Mouse (Mus musculus) layer of hippocampus, adult 11-12 months (tissue): ENCODE data around the gene Cryzl1.

Source experiments
- DNase-seq: peaks from one replicate; pipeline ENCODE4 v3.0.0; 2022; ENCODE audit warnings: low spot score

Cryzl1 gene

DNA sequence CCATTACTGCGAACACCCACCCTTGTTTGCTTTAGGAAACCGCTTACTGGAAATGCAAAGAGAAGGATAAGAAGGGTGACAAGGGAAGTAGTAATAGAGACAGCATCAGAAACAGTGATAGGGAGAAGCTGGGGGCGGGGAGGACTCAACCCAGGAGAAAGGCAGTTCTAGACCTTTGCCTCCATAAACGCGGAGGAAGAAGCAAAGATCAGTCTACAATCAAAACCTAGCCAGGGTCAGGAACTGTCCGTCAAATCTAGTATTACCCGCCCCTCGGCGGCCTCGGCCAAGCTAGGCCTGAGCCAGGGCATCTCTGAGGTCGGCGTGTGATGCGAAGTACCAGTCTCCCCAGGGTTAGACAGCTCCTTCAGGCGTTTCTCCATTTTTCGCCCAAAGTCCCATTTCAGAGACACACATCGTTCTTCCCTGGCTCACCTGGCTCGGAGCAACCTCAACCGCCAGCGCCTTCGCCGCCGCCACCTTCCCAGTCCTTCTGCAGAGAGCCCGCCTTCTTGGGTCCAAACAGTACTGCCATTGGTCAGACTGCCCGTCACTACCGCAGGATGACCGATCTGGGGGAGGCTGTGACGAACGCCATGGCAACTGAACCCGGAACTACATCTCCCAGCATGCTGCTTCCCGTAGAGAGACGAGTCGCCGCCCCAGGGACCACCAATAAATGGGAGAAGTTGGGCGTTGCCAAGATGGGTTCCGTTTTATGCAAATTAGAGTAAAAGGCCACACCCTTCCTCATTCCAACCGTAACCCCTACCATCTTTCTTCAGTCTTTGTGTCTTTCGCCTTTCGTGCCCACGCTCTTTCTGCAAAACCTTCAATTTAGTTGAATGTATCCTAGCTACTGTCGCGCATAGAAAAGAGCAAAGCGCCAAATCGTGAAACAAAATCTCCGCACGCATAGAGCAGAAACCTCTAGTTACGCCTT, at the start of gene Cryzl1:
Gene Cryzl1 (minus strand): TSS at position 853 of the 943 bp plus-strand sequence.
- peak; percentile 99 for DNase-seq

DNA sequence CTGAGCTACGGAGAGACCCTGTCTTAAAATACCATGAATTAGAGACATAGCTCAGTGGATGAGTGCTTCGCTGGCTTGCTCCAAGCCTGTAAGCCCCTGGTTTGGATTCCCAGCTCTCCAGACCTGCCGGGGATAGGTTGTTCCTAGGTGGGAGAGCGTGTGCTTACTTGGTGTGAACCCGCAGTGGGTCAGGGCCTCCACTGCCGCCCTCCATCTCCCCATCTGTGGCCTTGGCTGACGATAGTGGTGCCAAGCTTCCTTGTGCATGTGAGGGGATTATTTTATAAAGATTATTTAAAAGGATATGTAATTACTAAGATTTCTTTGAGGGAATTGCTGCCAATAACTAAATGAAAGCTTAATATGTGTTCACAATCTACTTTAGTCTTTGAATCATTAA, 43.8 kb upstream of the Cryzl1 start:
- DNase-seq: no peak

DNA sequence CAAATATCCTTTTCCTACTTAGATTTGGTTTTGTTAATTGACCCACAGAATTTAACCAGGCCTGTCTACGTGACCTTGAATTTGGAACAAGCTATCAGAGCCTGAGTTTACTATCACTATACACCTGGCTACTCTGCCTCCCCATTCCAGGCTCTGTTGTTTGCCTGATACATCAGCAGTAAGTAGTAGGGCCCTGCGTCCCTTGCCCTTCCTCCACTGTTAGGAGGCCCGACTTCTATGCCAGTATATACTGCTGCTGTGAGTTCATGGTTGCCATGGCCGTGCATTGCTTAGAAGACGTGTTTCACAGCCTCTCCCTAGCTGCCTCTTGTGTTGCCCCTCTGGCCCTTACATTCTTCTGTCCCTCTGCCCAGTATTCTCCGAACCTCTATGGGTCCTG, 42.6 kb upstream of the Cryzl1 start:
- no peak for DNase-seq

DNA sequence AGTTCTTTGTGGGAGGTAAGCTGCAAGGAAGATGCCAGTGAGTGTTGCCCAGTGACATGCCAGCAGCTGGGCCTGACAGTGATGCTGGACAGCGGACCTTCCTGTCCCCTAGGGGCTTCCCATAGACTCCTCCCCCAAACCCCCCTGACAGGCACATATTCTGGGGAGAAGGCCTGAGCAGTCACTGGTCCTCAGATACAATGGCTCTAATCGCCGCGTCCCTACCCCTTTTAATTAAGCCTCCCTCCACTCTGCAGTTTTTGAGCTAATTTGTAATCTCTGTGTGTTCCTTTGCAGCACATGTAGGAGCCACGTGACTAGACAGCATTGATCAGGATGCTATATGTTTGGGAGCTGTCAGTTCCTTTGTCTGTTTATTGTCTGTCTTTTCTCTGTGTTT, 41.9 kb upstream of the Cryzl1 start:
- no peak for DNase-seq

DNA sequence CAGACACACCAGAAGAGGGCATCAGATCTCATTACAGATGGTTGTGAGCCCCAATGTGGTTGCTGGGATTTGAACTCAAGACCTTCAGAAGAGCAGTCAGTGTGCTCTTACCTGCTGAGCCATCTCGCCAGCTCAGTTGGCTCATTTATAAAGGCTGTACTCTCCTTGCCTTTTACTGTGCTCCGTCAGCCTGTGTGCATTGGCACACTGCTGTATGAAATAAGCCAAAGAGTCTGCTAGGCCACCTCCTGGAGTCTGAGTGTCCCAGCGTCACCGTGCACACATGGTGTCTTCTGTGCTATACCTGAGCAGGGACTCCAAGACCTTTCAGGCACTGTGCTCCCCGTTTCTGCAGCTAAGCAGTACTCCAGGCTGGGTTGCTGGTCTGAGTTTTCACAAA, 41.1 kb upstream of the Cryzl1 start:
- no peak for DNase-seq

DNA sequence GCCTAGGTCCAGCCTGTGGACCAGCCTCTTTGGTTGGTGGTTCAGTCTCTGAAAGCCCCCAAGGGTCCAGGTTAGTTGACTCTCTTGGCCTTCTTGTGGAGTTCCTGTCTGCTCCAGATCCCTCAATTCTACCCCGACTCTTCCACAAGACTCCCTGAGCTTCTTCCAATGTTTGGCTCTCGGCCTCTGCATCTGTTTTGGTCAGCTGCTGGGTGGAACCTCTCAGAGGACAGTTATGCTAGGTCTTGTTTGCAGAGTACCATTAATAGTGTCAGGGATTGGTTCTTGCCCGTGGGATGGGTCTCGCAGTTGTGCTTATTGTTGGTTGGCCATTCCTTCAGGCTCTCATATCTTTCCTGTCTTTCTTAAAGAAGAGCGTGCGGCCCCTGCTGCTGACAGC, 39.8 kb upstream of the Cryzl1 start:
- no peak for DNase-seq

DNA sequence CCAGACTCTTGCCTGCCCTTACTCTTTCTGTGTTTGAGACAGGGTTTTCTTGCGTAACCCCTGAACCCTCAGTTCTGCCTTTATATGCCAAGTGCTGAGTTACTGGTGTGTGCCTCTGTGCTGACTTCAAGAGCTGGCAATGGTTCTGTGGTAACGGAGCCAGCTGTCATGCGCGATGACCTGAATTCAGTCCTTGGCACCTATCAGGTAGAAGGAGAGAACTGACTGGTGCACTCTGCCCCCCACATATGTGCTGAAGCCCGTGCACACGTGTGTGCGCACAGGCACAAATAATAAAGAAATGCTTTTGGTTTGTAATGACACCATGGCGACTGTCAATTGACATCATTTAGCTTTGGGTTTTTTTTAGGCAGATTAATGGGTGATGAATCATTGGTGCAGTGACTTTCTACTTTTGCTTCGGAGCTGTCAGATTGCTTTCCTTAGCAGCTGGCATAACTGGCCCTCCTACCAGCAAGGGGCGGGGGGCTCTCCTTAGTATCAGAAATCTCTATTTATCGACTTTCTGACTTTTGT, 38.5 kb upstream of the Cryzl1 start:
- no peak for DNase-seq

DNA sequence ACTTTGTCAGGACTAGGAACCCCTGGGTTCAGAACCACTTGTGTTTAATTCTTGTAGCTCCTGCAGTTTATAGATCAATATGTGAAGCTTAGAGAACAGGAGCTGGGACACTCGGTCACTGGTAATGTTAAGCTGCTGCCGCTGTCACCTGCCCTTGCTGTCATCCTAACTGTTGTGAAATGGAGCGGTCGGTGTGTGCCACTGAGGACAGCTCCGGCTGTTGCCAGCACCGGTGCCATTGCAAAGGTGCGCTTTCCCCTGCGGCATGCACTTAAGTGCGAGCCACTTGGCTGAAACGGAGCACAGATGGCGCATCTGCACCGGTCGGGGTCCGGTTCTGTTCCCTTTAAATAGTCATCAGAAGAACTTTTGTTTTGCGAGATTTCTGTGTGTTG, 37.0 kb upstream of the Cryzl1 start:
- DNase-seq: no peak

DNA sequence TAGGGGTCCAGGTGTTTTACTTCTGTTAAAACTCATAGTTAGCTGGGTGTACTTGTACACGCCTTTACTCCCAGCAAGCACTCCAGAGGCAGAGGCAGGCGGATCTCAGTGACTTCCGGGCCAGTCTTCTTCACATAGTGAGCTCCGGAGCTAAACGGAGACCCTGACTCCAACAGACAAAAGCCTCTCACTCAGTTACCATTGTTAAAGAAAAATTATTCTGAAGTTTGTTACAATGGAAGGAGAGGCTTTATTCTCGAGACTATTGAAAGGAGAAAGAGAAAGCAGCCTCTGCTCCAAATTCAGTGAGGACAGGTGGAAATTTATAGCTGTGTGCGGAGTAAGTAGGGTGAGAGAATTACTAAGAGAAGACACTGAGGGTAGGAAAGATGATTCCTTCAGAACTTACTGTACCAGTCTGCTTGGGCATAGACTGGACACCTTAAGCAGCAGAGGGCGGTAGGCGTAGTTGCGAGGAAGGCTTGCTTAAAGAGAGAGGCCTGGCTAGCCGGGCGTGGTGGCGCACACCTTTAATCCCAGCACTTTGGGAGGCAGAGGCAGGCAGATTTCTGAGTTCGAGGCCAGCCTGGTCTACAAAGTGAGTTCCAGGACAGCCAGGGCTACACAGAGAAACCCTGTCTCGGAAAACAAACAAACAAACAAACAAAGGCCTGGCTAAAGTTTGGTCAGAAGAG, 36.5 kb upstream of the Cryzl1 start:
- DNase-seq: no peak

DNA sequence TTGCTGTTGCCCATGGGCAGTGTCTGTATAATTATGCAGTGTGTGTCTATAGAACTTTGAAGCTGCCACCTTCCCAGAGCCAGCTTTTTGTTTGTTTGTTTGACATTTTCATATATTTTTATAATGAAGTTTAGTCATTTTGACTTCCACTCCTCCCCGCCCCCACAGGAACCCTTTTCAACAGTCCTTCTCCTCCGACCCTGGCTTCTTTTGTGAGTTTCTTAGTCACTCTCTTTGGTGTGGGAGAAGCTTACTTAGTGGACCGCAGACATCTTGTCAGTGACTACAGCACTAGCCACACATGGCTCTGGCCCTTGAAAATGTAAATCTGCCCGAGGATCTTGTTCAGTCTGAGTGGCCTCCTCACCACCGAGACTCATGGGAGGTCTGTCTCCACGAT, 35.6 kb upstream of the Cryzl1 start:
- no peak for DNase-seq

DNA sequence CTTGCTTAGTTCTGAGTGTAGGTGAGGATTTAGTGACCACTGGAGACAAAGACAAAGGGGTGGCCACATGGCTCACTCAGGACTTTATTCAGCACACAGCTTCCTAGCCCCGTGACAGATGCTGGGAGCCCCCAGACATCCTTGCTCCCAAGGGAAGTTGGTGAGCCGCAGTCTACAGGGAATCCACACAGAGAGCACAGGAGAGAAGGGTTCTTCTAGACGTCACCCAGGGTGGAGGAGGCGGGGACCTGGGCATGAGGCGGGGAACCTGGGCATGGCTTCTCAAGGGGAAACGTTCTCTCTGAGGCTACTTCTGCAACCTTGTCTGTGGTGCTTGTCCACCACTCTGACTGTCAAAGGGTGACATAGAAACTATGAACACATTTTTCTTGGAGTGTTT, 35.2 kb upstream of the Cryzl1 start:
- DNase-seq: no peak

DNA sequence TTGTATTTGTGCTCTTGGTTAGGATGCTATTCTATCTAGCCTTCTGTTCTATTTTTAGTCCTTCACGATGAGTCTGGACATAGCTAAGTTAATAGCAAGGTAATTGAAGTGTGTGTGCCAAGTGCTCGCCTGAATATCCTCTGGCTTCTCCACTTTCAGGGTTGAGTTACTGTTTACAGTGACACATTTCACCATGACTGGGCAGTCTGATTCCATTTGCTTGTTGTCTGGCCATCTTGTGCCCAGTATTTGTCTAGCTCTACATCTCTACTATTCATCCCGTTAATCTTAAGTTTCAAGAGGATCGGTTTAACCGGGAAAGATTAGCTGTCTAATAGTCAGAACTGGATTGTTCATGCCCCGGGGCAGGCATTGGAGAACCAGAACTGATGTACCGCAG, 33.7 kb upstream of the Cryzl1 start:
- DNase-seq: no peak

DNA sequence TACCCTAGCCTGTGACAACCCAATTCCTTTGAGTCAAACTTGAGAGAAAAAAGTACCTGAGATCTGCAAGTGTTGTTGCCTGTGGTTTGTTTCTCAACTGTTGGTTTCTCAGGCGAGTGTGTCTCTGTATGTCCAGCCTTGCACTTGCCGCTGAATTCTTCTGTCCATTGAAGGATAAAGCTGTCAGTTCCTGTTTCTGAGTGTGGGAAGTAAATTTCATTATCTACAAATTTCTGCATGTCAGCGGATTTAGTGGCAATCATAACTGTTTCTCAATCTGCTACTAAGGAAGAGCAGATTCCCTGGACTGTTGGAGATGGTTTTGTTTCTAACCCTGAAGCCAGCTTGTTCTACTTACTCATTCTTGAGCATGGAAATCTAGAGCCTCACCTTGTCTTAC, 33.0 kb upstream of the Cryzl1 start:
- no peak for DNase-seq

DNA sequence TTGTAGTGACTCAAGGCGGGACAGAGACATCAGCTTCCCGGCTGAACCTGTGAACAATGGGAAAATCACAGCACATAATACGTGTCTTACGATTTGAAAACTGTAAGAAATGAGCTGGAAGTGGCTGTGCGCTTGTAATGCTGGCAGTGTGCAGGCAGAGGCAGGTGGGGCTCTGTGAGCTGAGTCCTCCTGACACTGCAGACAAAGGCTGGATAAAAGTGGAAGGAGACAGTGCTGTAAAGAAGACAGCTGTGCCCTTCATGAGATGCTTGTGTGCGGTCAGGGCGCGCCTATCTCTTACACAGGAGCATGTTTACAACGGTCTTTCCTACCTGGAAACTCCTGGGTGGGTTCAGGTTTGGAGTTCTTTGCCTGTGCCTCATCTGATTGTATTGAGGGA, 32.4 kb upstream of the Cryzl1 start:
- DNase-seq: no peak

DNA sequence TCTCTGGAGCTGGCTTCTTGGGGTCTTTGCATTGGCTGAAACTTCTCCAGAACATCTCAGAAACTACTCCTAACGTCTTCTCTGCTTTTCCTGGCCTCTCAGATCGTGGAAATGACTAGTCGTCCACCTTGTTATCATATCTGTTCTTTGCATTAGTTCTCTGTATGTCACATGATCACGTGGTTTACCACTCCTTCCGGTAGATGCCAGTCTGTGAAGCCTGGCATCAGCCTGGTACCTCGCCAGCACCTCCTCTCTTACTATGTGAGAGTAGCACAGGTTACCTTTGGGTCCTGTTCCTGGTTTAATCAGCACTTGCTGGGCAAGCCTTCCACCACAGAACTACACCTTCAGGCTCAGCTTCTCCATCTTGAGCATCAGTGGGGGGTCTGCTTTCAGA, 26.2 kb upstream of the Cryzl1 start:
- DNase-seq: no peak

DNA sequence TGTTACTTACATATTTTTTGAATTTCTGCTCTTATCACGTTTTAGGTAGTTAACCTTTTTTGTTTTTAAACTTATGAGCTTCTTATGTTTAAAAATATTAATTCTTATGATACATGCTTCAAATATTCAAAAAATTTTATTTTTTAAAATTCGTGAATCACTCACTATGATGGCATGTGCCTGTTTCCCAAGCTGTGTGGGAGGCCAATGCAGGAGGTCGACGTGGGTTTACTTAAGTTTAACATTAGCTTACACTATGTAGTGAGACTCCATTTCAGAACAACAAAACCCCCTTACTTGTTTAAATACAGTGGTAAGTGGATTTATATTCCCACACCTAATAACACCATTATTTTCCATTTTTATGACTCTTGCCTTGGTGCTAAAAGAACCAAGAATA, 24.8 kb upstream of the Cryzl1 start:
- DNase-seq: no peak

DNA sequence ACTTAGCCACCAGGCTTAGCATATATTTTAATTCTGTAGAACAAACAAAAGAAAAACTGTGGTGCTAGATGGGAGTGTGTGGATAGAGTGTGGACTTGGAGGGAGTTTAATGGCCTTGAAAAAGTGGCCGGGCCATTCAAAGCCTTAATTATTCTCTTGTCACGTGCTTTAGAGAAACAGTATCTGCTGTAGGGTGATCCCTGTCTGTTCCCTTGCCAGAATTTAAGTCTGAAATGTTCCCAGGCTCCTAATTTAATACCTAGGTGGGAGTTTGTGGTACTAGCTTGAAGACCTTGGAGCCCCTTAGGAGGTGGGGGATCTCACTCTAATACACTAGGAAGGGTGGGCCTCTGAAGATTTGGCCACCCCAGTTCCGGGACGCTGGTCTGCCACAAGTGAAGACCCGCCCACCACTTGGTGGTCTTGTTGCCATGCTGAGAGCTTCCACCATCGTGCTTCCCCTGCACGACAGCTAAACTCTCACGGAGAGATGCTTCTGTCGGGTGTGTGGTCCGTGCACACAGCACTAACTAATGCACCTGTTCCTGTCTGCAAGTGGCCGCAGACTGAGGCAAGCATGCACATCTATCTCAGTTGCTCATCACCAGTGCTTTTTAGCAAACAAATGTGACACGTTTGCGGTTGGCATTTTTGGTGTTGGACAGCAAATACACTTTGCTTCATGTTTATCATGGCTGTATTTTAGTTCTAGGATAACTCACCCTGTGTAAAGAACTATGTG, 23.0 kb upstream of the Cryzl1 start:
- no peak for DNase-seq

DNA sequence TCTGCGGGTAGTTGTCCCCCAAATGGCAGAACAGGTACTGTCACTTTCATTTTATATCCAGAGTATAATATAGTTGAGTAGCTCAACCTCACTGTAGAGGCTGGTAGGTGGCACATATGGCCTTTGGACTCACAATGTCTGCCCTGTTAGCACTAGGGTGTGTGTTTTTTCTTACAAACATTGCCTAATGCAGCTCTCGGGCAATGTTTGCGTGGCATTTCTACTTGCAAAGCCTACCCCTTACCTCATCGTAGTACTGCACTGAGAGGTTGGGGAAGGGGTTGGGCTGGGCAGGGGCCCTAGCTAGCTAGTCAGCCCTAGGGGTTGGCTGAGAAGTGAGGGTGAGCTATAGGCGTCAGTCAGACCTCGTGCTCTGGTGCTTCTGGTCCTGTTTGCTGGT, 18.8 kb upstream of the Cryzl1 start:
- DNase-seq: no peak

DNA sequence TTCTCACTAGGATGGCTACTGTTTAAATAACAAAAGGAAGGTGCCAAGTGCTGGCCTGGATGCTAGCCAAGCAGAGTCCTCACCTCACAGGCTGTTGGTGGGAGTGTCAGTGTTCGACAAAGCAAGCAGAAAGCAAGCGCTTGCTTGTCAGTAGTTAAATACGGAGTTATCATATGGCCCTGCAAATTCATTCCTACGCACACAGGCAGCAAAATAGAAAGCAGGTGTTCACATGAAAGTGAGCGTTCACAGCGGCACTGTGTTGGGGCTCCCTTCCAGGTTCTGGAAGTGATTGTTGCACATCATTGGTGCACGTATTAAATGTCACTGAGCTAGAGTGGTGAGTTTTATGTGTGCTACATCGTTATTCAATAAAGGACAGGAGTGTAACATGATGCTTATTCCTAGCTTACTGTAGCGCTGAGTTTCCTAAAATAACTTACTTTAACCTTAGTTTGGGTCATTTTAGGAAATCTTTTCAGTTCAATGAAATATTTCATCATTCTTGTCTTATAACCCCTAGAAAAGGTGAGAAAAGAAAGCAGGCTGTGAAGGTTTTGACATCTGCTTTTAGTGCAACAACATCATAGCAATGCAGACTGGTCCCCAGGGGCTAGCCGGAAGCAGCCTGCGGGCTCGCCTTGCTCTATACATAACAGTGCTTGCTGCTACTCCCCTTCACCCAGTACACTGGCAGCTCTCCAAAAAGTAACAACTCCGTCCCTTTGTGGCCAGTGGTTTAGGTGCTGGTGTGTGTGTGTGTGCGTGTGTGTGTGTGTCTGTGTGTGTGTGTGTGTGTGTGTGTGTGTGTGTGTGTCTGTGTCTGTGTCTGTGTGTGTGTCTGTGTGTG, 17.6 kb upstream of the Cryzl1 start:
- peak; percentile 79 for DNase-seq

DNA sequence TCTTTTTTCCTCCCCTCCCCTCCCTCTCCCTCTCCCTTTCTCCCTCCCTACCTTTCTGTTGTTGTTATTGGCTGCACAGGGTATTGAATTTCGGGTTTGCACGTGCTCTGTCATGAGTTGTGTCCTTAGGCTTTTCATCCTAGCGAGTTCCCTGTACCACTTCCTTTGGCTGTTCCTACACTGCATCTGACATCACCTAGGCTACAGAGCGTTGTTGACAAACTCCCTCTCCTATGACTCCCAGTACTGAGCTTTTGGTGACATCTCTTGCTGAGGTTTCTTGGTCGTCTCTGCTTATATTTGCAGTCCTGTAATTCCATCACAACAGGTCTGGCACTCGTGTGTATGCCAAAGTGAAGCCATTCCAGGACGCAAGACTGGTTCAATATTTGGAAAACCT, 14.3 kb upstream of the Cryzl1 start:
- DNase-seq: no peak

DNA sequence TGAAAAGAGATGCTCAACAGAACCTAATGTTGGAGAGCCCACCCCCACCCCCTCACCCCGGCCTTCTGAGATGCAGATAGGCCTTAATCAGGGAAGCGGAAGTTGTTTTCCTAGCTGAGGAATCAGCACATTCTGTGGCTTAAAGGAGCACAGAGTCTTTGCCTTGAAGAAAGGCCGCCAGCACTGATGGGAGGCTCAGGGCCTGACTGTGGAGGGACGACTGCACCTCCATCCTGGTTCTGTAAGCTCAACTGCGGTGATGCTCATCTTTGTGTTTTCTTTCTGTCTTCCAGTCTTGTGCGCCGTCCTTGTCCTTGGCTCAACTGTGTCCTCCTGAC, 12.1 kb upstream of the Cryzl1 start:
- DNase-seq: no peak
